Mouse (Mus musculus): ENCODE measurements around the gene Svop.

DNA sequence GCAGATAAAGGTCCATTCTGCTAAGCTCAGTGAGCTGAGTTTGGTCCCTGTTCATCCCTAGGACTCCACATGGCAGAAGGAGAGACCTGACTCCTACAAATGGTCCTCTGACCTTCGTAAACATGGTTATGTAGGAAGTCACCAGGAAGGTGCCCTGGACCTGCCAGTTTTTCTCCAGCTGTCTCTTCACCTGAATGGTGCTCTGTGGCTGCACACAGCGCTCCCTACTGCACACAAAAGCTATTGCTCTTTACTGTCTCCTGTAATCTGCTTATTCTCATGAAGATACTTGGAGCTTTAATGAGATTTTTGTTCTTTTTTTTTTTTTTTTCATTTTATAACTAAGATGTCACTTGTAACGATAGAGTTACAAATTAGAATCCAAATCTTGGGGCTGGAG lies 44.8 kb downstream of the Svop start:
- TF ChIP-seq CTCF (IDR thresholded peaks at IDR 0.05; ENCODE audit: control insufficient read depth, insufficient read depth, insufficient replicate concordance, low read depth, low read length) (no peak), POLR2A (IDR thresholded peaks at IDR 0.05; ENCODE audit: control insufficient read depth, low read depth, low read length) (no peak)
